ENCODE assay signal across 8 mouse cellular contexts in the genomic region with DNA sequence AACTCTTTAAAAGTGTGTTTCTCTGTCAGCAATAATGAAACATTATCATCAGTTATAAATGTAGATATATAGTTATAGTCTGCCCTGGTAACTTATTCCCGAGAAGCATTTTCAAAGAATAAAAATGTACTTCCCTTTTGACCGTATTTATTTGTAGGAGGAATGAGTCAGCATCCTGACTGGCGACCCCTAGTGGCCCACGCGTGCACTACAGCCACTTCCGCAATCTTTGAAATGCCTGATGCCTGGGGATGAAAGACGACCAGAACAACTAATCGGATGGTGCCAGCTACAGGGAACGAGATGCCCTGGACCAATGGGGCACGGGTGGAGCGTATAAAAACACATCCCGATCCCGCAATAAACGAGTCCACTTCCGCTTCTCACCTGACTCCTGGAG.
DNase-seq lines count a peak whose midpoint lies in the region; ATAC-seq lines count a peak whose summit lies in the region.

No protein-coding gene starts in this region.

- no peaks in the 10 kb centered on the region for H3K9me3 ChIP-seq in heart, embryonic 11.5 days (replicated peaks; ENCODE audit: control insufficient read depth, low read length)

- no peak overlapping the region for H3K9ac ChIP-seq in heart, embryonic 11.5 days (ENCODE audit: low read depth, low read length)

- H3K4me2 ChIP-seq in heart, embryonic 11.5 days = no peak overlapping the region

- no peaks in the 10 kb centered on the region for H3K4me1 ChIP-seq in heart, embryonic 11.5 days (ENCODE audit: control insufficient read depth, insufficient read depth, low read length)

- DNase-seq in heart, adult 11 months = peak; percentile 98
- peak; percentile 89 to 92 for DNase-seq in B cell, adult 2 months
- DNase-seq in adrenal gland, postnatal 14 days = peak; percentile 85
- peak; percentile 75 for DNase-seq in kidney, postnatal 14 days
- DNase-seq in monocyte, adult 2 months (ENCODE audit: low read depth in 1 of 2, low spot score in 2 of 2) = peak; percentile 68 to 83
- peak; percentile 50 to 78 for DNase-seq in thymus, postnatal 10 days (ENCODE audit: low spot score in 2 of 2)

- no peaks in the 10 kb centered on the region for H3K36me3 ChIP-seq in heart, embryonic 11.5 days (ENCODE audit: control insufficient read depth, insufficient read depth, low read length)

- H3K27ac ChIP-seq in heart, embryonic 11.5 days (ENCODE audit: low read depth, low read length) = no peak overlapping the region

- no peaks in the 10 kb centered on the region for H3K27me3 ChIP-seq in heart, embryonic 11.5 days (ENCODE audit: control insufficient read depth, insufficient read depth, low read length)

- no peak for ATAC-seq in heart, embryonic 11.5 days (replicated peaks; ENCODE audit: insufficient number of reproducible peaks, low FRiP score, low TSS enrichment)
- ATAC-seq in erythroblast, adult 5-6 weeks (replicated peaks; ENCODE audit: low FRiP score, poor library complexity, severe bottlenecking) = 0 out of 2 replicates have a peak, but pooled peaks have one; percentile 64

- WGBS in heart, embryonic 11.5 days (ENCODE audit: insufficient replicate concordance) = 54% methylated on average over 15 of the region's 15 CpGs

- H3K4me3 ChIP-seq in heart, embryonic 11.5 days (ENCODE audit: low read depth, low read length) = no peak overlapping the region
